Mouse (Mus musculus): ENCODE data around the gene Mitd1.

- TF ChIP-seq CTCF (IDR thresholded peaks at IDR 0.05; ENCODE audit: low read depth), result no peak
- no peak for TF ChIP-seq EP300 (IDR thresholded peaks at IDR 0.05; ENCODE audit: low read depth)
Measured at GRCm38 (mm10) chr1:37831681-37832080, 58.5 kb downstream of the Mitd1 start.
